Mouse (Mus musculus): Measurements from ENCODE around the gene Clpb.

The Clpb gene

GRCm38 (mm10) chr7:101673497-101673896, 10.1 kb downstream of the Clpb start:
- peak; percentile 74 for DNase-seq (ENCODE audit: low read depth, low spot score)

- DNase-seq (ENCODE audit: low read depth, low spot score): peak; percentile 42
Observed at GRCm38 (mm10) chr7:101676033-101676761, 12.8 kb downstream of the Clpb start.

GRCm38 (mm10) chr7:101676762-101677308, 13.4 kb downstream of the Clpb start:
- DNase-seq (ENCODE audit: low read depth, low spot score): no peak

- peak; percentile 85 for DNase-seq (ENCODE audit: low read depth, low spot score)
Observed at GRCm38 (mm10) chr7:101679591-101679990, 16.2 kb downstream of the Clpb start.

GRCm38 (mm10) chr7:101680961-101681360, 17.5 kb downstream of the Clpb start:
- no peak for DNase-seq (ENCODE audit: low read depth, low spot score)

- no peak for DNase-seq (ENCODE audit: low read depth, low spot score)
Observed at GRCm38 (mm10) chr7:101681565-101682071, 18.2 kb downstream of the Clpb start.

- no peak for DNase-seq (ENCODE audit: low read depth, low spot score)
Observed at GRCm38 (mm10) chr7:101682886-101683285, 19.5 kb downstream of the Clpb start.

- no peak for DNase-seq (ENCODE audit: low read depth, low spot score)
Observed at GRCm38 (mm10) chr7:101683976-101684630, 20.7 kb downstream of the Clpb start.

- no peak for DNase-seq (ENCODE audit: low read depth, low spot score)
Observed at GRCm38 (mm10) chr7:101684671-101685070, 21.2 kb downstream of the Clpb start.

GRCm38 (mm10) chr7:101687144-101687543, 23.7 kb downstream of the Clpb start:
- no peak for DNase-seq (ENCODE audit: low read depth, low spot score)

- DNase-seq (ENCODE audit: low read depth, low spot score): no peak
Observed at GRCm38 (mm10) chr7:101690471-101690870, 27.0 kb downstream of the Clpb start.

GRCm38 (mm10) chr7:101691863-101692262, 28.4 kb downstream of the Clpb start:
- DNase-seq (ENCODE audit: low read depth, low spot score): no peak

- DNase-seq (ENCODE audit: low read depth, low spot score): no peak
Observed at GRCm38 (mm10) chr7:101692446-101692845, 29.0 kb downstream of the Clpb start.

- peak; percentile 61 for DNase-seq (ENCODE audit: low read depth, low spot score)
Observed at GRCm38 (mm10) chr7:101695483-101695882, 32.0 kb downstream of the Clpb start.

- peak; percentile 27 for DNase-seq (ENCODE audit: low read depth, low spot score)
Observed at GRCm38 (mm10) chr7:101696931-101697723, 33.7 kb downstream of the Clpb start.

GRCm38 (mm10) chr7:101700296-101700695, 36.9 kb downstream of the Clpb start:
- DNase-seq (ENCODE audit: low read depth, low spot score): no peak

GRCm38 (mm10) chr7:101702706-101703105, 39.3 kb downstream of the Clpb start:
- no peak for DNase-seq (ENCODE audit: low read depth, low spot score)

GRCm38 (mm10) chr7:101709586-101709985, 46.2 kb downstream of the Clpb start:
- no peak for DNase-seq (ENCODE audit: low read depth, low spot score)

GRCm38 (mm10) chr7:101710236-101710635, 46.8 kb downstream of the Clpb start:
- no peak for DNase-seq (ENCODE audit: low read depth, low spot score)

- DNase-seq (ENCODE audit: low read depth, low spot score): no peak
Observed at GRCm38 (mm10) chr7:101713828-101714400, 50.5 kb downstream of the Clpb start.

- DNase-seq (ENCODE audit: low read depth, low spot score): peak; percentile 29
Observed at GRCm38 (mm10) chr7:101715041-101715551, 51.7 kb downstream of the Clpb start.

Data from brain, adult 2 months (tissue).